Mouse (Mus musculus): ENCODE results near the gene Zmynd15. TPM values are rescaled to one million over a fixed set of nuclear protein-coding genes. Genes with fewer than 3 reads are reported as not detected.

Gene Zmynd15
- polyA plus RNA-seq, 1 experiment from 2014 or later, result 0.45 TPM

GRCm38 (mm10) chr11:70433569-70433943 is 25.7 kb upstream of the Zmynd15 start:
- H3K9ac ChIP-seq, result peak overlapping the region; percentile 94
- 81% methylated on average over 1 of the region's 1 CpGs for WGBS
- peak overlapping the region; percentile 77 for H3K4me2 ChIP-seq
- no peak for ATAC-seq (ENCODE audit: low FRiP score)
- peak overlapping the region; percentile 73 for H3K4me3 ChIP-seq
- peak overlapping the region; percentile 96; the same call in 1 of the 2 replicates for H3K27ac ChIP-seq
- no peaks in the 10 kb centered on the region for H3K27me3 ChIP-seq
- no peaks in the 10 kb centered on the region for H3K9me3 ChIP-seq
- peaks cover 36% of the 10 kb centered on the region for H3K4me1 ChIP-seq (replicated peaks)
- peaks cover 35% of the 10 kb centered on the region for H3K36me3 ChIP-seq

- Histone ChIP-seq H3K4me3 (peak overlapping the region; percentile 73), H3K4me1 (replicated peaks) (peaks cover 36% of the 10 kb centered on the region), H3K27me3 (no peaks in the 10 kb centered on the region), H3K9ac (peak overlapping the region; percentile 94), H3K4me2 (peak overlapping the region; percentile 77), H3K27ac (peak overlapping the region; percentile 30; the same call in 1 of the 2 replicates), H3K9me3 (no peaks in the 10 kb centered on the region), H3K36me3 (peaks cover 39% of the 10 kb centered on the region)
- no peak for ATAC-seq (ENCODE audit: low FRiP score)
- WGBS, result 79% methylated on average over 3 of the region's 3 CpGs
These were observed 25.3 kb upstream of the Zmynd15 start for GRCm38 (mm10) chr11:70433951-70434350.

DNA sequence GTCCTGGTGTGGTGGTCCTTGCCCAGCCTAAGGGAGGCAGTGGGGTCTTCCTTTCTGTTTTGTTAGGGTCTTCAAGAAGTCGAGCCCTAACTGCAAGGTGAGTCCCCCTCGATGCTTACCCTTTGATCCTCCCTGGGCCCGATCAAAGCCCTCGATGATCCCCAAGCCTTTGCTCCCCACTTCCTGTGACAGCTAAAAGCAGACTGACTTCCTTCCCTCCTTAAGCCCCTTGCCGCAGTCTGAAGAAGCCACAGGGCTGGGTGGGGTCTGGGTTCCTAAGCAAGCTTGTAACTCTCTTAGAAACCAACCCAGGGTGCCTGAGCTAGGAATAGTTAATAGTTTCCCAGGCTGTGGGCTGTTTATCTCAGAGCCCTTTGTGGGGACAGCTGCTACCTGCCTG is 23.8 kb upstream of the Zmynd15 start:
- Histone ChIP-seq H3K4me1 (replicated peaks) (peaks cover 36% of the 10 kb centered on the region), H3K27ac (no peak overlapping the region), H3K36me3 (peaks cover 54% of the 10 kb centered on the region), H3K9ac (peak overlapping the region; percentile 94; the same call in 1 of the 2 replicates), H3K9me3 (no peaks in the 10 kb centered on the region), H3K4me3 (no peak overlapping the region), H3K27me3 (no peaks in the 10 kb centered on the region), H3K4me2 (no peak overlapping the region)
- WGBS, result 80% methylated on average over 5 of the region's 5 CpGs
- no peak for ATAC-seq (ENCODE audit: low FRiP score)

GRCm38 (mm10) chr11:70437426-70437825 is 21.8 kb upstream of the Zmynd15 start:
- no peak overlapping the region for H3K4me2 ChIP-seq
- no peak overlapping the region for H3K9ac ChIP-seq
- no peaks in the 10 kb centered on the region for H3K9me3 ChIP-seq
- 90% methylated on average over 6 of the region's 6 CpGs for WGBS
- no peak overlapping the region for H3K27ac ChIP-seq
- ATAC-seq (ENCODE audit: low FRiP score), result no peak
- no peaks in the 10 kb centered on the region for H3K27me3 ChIP-seq
- peaks cover 29% of the 10 kb centered on the region for H3K4me1 ChIP-seq (replicated peaks)
- no peak overlapping the region for H3K4me3 ChIP-seq
- H3K36me3 ChIP-seq, result peaks cover 70% of the 10 kb centered on the region

DNA sequence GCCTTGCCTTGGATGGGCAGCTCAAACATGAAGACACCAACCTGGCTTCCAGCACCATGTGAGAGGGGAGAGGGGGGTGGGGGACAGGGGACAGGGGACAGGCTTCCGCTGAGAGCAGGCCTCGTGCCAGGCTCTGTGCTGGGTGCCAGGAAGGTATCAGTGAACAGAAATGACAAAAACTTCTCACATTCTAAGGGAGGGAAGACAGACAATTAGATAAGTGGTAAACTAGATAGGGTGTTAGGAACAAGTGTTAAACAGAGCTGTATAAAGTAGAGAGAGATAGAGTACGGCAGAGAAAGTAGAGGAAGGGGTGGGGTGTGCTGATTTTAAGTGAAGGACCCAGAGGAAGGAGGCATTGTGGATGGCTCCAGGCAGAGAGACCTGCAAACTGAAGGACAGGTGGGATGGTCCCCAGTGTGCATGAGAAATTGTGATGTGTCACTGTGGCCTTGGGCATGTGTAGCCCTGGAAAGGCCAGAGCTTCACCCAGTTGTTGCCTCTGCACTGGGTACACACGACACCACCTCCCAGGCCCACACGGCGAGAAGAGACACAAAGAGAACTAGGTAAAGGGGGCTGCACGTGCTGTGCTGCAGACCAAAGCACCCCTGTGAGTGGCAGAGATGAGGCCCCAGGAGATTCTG is 20.4 kb upstream of the Zmynd15 start:
- H3K36me3 ChIP-seq, result peaks cover 73% of the 10 kb centered on the region

DNA sequence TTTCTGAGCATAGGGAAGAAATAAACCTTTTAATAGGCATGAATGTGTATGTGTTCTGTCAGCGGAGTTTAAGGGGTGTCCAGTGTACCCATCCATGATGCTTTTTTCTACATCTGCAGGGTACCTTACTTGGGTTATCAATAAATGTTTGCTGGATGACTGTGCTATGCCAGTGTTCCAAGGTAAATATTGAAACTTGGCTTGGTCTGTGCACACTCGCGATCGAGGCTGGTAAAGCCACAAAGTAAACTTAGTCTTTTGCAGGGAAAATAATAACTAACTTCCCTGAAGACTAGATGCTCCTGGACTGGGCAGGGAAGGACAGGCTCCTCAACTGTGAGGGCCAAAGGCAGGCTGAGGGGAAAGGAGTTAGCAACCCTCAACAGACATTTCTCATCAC is 18.6 kb upstream of the Zmynd15 start:
- ATAC-seq (ENCODE audit: low FRiP score), result no peak
- Histone ChIP-seq H3K4me2 (no peak overlapping the region), H3K4me1 (replicated peaks) (peaks cover under 1% of the 10 kb centered on the region; the same call in 1 of the 2 replicates), H3K4me3 (no peak overlapping the region), H3K9me3 (no peaks in the 10 kb centered on the region), H3K27me3 (no peaks in the 10 kb centered on the region), H3K9ac (no peak overlapping the region), H3K36me3 (peaks cover 67% of the 10 kb centered on the region), H3K27ac (no peak overlapping the region)
- WGBS, result 92% methylated on average over 4 of the region's 4 CpGs

More for the DNA sequence above, 20.4 kb upstream of the Zmynd15 start:
- ATAC-seq (ENCODE audit: low FRiP score), result no peak
- H3K9me3 ChIP-seq, result no peaks in the 10 kb centered on the region
- H3K4me1 ChIP-seq (replicated peaks), result peaks cover 19% of the 10 kb centered on the region
- no peak overlapping the region for H3K4me3 ChIP-seq
- 94% methylated on average over 7 of the region's 7 CpGs for WGBS
- no peaks in the 10 kb centered on the region for H3K27me3 ChIP-seq
- no peak overlapping the region for H3K27ac ChIP-seq
- H3K4me2 ChIP-seq, result no peak overlapping the region
- no peak overlapping the region for H3K9ac ChIP-seq

- H3K9ac ChIP-seq, result no peak overlapping the region
- no peaks in the 10 kb centered on the region for H3K4me1 ChIP-seq (replicated peaks)
- no peak overlapping the region for H3K4me2 ChIP-seq
- H3K36me3 ChIP-seq, result peaks cover 55% of the 10 kb centered on the region
- ATAC-seq (ENCODE audit: low FRiP score), result no peak
- H3K27ac ChIP-seq, result no peak overlapping the region
- no peaks in the 10 kb centered on the region for H3K9me3 ChIP-seq
- no peak overlapping the region for H3K4me3 ChIP-seq
- WGBS, result 93% methylated on average over 7 of the region's 7 CpGs
- no peaks in the 10 kb centered on the region for H3K27me3 ChIP-seq
These were observed 17.4 kb upstream of the Zmynd15 start for GRCm38 (mm10) chr11:70441882-70442281.

- Histone ChIP-seq H3K27me3 (no peaks in the 10 kb centered on the region), H3K4me2 (no peak overlapping the region), H3K27ac (no peak overlapping the region), H3K9ac (no peak overlapping the region), H3K4me3 (no peak overlapping the region), H3K36me3 (peaks cover 34% of the 10 kb centered on the region), H3K9me3 (no peaks in the 10 kb centered on the region), H3K4me1 (replicated peaks) (no peaks in the 10 kb centered on the region)
- WGBS, result 90% methylated on average over 3 of the region's 3 CpGs
- no peak for ATAC-seq (ENCODE audit: low FRiP score)
These were observed 15.3 kb upstream of the Zmynd15 start for GRCm38 (mm10) chr11:70443964-70444363.

DNA sequence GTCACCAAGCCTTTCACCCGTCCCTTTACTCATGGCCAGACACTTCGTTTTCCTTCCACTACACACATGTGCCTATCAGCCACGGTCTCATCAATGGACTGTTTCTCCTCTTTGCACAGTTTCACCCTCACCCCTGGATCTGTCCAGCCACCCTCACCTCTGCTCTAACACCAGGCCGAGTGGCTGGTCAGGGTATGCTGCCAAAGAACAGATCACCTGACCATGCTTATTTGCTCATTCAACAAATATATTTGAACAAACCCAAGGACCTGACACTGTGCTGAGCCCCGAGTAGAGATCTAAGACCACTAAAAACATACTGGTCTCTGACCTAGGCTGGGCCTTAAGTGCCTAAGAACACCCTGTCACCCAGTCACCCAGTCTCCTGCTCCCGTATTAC is 14.6 kb upstream of the Zmynd15 start:
- Histone ChIP-seq H3K9me3 (no peaks in the 10 kb centered on the region), H3K4me2 (no peak overlapping the region), H3K4me1 (replicated peaks) (no peaks in the 10 kb centered on the region), H3K4me3 (no peak overlapping the region), H3K9ac (no peak overlapping the region), H3K27me3 (no peaks in the 10 kb centered on the region), H3K36me3 (peaks cover 27% of the 10 kb centered on the region), H3K27ac (no peak overlapping the region)
- ATAC-seq (ENCODE audit: low FRiP score), result no peak
- 79% methylated on average over 6 of the region's 6 CpGs for WGBS

- no peak overlapping the region for H3K4me3 ChIP-seq
- H3K9me3 ChIP-seq, result no peaks in the 10 kb centered on the region
- H3K4me2 ChIP-seq, result no peak overlapping the region
- ATAC-seq (ENCODE audit: low FRiP score), result no peak
- peaks cover 9% of the 10 kb centered on the region; the same call in 1 of the 2 replicates for H3K36me3 ChIP-seq
- no peak overlapping the region for H3K9ac ChIP-seq
- H3K4me1 ChIP-seq (replicated peaks), result peaks cover 5% of the 10 kb centered on the region; the same call in 1 of the 2 replicates
- H3K27me3 ChIP-seq, result no peaks in the 10 kb centered on the region
- no peak overlapping the region for H3K27ac ChIP-seq
- WGBS, result 36% methylated on average over 3 of the region's 3 CpGs
These were observed 12.5 kb upstream of the Zmynd15 start for GRCm38 (mm10) chr11:70446756-70447155.

GRCm38 (mm10) chr11:70447373-70447772 is 11.9 kb upstream of the Zmynd15 start:
- Histone ChIP-seq H3K27me3 (no peaks in the 10 kb centered on the region), H3K27ac (no peak overlapping the region), H3K36me3 (0 out of 2 replicates have a peak, but pooled peaks cover 3% of the 10 kb centered on the region), H3K9ac (no peak overlapping the region), H3K4me1 (replicated peaks) (peaks cover 8% of the 10 kb centered on the region), H3K4me2 (no peak overlapping the region), H3K4me3 (no peak overlapping the region), H3K9me3 (no peaks in the 10 kb centered on the region)
- 80% methylated on average over 1 of the region's 1 CpGs for WGBS
- no peak for ATAC-seq (ENCODE audit: low FRiP score)

DNA sequence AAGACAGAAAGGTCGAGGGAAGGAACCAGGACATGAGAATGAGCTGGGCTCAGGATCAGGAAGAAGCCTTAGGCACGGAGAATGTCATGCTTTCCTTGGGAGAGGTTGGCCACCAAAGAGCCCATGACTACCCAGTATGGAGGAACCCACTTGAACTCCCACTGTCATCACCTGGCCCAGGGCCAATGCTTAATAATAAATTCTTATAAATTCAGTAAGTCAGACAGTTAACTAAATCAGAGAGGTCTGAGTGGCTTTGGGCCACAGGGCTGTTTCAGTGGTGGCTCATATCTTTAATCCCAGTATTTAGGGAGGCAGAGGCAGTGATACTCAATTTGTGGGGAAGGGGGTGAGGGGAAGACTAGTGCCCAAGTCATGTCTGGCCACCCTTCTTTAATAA is 8.3 kb upstream of the Zmynd15 start:
- no peak for ATAC-seq (ENCODE audit: low FRiP score)
- Histone ChIP-seq H3K36me3 (peaks cover 11% of the 10 kb centered on the region), H3K4me1 (replicated peaks) (peaks cover 27% of the 10 kb centered on the region), H3K9ac (no peak overlapping the region), H3K4me2 (no peak overlapping the region), H3K4me3 (no peak overlapping the region), H3K27me3 (no peaks in the 10 kb centered on the region), H3K9me3 (no peaks in the 10 kb centered on the region), H3K27ac (no peak overlapping the region)
- 79% methylated on average over 2 of the region's 2 CpGs for WGBS
